Mouse (Mus musculus): ENCODE data around the gene Fuca1. TPM values are rescaled to one million over a fixed set of nuclear protein-coding genes. Genes with fewer than 3 reads are reported as not detected.

Gene Fuca1
- 10 to 100 TPM; 18.9 to 21.7 TPM for total RNA-seq (2021)
- long read RNA-seq, experiment 1, transcript Fuca1-201 (8 exons, 2,525 nt), result major isoform, 32 of 41 reads
- long read RNA-seq, experiment 1, partial matches to known transcripts, result 3 of 41 reads
- long read RNA-seq, experiment 1, other reads (novel, unspliced or antisense), result 6 of 41 reads
- long read RNA-seq, experiment 2, transcript Fuca1-201 (8 exons, 2,525 nt), result major isoform, 45 of 47 reads
- long read RNA-seq, experiment 2, partial matches to known transcripts, result 1 of 47 reads
- long read RNA-seq, experiment 2, other reads (novel, unspliced or antisense), result 1 of 47 reads

DNA sequence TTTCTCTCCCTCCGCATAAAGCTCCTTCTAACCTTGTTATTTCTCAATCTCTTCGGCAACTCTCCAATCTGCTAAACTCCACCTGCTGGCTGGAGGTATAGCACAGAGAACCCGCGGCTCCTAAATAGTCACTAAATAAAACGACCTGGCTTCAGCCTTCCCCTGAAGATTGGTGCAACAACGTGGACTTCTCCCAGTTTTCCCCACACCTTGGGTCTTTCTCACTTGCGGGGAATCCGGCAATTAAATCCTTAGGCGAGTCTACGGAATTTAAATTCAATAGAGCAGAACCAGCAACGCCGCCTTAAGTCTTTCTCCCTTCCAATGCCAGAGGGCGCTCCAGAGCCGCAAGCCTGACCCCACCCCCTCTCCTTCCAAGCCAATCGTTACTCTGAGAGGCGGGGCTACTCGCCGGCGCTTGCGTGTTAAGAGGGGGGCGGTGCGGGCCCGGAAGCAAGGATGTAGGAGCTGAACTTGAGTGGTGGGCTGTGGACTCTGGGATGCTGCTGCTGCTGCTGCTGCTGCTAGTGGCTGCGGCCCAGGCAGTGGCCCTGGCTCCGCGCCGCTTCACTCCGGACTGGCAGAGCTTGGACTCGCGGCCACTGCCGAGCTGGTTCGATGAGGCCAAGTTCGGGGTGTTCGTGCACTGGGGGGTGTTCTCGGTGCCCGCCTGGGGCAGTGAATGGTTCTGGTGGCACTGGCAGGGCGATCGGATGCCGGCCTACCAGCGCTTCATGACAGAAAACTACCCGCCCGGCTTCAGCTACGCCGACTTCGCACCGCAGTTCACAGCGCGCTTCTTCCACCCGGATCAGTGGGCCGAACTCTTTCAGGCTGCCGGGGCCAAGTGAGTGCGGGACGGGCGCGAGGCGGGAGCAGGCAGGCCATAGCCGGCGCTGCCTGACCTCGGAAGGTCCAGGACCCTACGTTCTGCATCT lies at the start of gene Fuca1:
Gene Fuca1, plus strand, starts transcription at position 432 of the 938 bp plus-strand sequence.
- DNase-seq, result peak; percentile 92

DNA sequence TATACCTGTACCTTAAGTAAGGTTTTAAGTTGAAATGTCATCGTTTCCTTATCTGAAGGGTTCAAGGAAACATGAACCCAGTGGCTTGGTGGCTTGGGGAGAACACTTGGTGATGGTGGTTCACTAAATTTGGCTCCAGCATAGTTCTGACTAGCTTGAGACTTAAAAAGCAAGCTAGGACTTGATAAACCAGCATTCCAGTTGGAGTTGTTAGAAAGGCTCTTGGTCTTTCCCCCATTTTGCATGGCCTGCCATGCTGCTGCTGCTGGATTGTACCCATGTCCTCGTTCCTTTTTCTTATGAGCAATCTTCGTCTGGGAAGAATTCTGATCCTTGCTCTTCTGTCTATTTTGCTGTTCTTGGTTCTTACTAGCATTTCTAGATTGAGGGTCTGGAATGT lies 48.5 kb upstream of the Fuca1 start:
- DNase-seq, result no peak

DNA sequence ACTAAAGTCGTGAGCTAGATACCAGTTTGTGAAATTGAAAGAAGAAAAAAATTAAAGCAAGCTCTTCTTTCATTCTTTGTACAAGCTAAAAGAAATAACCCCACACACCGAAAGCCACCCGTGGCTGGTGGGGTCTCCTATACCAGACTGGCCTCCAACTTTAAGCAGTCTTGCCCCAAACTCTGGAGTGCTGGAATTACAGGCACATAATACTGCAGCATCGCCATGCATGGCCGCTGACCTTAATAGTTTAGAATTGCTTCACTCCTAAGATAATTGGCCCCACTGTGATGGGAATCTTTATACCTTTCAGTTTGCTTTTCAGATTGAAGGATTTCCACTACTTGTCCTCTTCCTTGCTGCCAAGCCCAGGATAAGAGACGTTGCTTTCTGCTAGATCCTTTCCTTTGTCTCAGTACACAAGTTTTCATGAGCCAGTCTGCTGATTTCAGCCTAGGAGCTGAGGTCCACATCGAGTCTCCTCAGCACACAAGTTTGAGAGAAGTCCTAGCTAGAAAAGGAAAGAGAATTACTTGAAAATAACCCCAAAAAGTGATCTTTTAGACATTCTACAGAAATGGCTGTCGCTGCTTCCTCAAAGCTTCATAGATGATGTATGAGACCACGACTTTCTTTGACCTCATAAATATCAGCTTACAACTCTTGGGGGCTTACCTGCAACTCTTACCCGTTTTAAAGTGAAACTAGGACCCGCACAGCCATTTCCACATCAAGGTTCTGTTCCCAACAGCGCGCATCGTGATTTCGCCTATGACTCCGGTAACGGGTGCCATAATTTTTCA lies 47.7 kb upstream of the Fuca1 start:
- DNase-seq, result no peak

DNA sequence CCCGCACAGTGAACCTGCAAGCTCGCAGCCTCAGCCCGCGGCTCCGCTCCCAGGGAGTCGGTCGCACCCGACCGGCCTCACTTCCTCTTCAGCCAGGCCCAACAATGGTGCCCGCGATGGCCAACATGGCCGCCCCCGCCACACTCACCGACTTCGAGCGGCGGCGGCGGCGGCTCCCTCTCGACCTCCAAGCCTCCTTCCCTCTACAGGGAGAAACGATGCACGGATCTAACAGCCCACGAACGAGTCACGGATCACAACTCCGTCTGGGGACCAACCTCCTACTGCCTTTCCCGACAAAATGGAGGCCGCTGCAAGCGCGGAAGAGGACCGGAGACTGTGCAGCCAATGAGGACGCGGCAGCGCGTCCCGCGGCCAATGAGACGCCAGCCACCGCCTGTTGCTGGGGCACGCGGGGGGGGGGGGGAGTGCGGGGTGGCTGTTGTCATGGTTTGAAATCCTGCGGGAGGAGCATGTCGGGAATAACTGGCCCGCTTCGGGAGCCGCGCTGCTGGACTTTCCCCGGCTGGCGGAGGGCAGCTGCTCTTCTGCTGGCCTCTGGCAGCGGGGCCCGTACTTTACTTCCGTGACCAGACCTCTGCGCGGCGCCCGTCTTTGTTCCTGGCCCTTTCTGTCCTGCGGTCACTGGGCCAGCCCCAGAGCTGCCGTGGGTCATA lies 46.9 kb upstream of the Fuca1 start, which contains the start of gene Pnrc2:
Gene Pnrc2, minus strand, starts transcription at position 325 of the 677 bp plus-strand sequence.
- DNase-seq, result peak; percentile 95

DNA sequence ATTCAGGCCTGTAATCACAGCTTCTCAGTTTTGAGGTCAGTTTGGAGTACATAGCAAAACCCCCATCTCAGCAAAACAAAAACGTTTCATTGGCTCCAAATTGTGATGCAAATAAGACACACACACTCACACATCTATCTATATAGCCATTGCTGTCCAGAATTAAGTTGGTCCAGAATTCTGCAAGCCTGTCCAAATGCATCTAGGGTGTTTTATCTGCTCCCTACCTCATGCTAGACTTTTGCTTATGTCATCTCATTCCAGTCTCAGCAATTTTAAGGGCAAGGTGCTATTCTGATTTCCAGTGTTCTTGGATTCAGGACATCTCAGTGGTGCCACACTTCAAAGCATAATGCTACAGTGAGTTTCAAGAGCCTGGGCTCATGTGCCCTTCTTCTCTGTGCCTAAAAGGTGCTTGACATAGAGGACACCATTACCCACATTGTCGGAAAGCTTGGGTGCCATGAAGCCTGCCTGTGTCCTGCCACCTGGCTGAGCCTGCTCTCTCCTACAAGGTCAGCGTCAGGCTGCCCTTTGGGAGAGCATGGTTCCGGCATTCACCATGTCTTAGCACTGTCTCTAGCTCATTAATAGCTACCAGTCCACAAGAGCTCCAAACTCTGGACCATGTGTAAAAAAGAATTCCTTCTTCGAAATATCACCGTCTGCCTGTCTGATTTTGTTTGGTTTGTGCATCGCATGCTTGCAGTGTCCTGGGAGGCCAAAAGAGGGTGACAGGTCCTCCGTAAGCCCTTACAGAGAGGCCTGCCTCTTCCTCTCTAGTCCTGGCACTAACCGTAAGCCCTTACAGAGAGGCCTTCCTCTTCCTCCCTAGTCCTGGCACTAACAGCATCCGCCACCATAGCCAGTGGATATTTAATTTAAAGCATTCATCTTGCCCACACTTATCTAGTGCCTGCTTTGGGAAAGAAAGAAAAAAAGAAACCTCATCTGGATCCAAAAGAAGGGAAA lies 45.7 kb upstream of the Fuca1 start:
- peak; percentile 6 for DNase-seq

DNA sequence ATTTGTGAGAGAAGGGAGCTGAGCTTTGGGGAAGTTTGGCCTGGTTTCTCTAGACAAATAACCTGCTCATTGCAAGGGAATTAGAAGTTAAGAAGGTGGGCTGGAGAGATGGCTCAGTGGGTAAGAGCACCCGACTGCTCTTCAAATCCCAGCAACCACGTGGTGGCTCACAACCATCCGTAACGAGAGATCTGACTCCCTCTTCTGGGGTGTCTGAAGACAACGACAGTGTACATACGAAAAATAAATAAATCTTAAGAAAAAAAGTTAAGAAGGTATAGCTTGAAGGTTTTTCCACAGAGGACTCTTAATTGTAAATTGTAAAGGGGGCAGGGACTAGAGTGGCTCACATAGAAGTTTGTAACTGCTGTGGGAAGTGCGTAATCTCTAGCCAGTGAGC lies 45.0 kb upstream of the Fuca1 start:
- DNase-seq, result no peak

DNA sequence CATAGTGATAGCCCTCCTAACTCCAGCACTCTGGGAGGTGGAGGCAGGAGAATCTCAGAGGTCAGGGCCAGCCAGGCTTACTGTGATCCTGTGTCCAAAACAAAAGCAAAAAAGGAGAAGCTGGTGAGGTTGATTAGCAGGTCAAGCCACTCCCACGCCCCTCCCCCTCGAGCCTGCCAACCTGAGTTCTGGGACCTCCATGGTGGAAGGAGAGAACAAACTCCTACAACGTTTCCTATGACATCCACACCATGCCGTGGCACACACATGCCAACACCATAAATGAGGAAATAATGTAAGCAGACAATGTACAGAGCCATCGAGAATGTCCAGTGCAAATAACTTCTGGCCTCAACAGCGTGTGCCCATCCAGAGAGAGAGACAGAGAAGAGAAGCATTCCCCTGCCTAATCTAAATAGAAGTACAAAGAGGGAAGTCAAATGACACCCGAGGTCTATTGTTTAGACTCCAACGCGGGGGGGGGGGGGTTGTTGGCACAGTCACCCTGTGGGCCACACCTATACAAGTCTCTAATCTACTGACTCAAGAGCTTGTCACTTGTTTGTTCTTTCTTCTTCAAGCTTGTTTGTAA lies 44.4 kb upstream of the Fuca1 start:
- peak; percentile 38 for DNase-seq

DNA sequence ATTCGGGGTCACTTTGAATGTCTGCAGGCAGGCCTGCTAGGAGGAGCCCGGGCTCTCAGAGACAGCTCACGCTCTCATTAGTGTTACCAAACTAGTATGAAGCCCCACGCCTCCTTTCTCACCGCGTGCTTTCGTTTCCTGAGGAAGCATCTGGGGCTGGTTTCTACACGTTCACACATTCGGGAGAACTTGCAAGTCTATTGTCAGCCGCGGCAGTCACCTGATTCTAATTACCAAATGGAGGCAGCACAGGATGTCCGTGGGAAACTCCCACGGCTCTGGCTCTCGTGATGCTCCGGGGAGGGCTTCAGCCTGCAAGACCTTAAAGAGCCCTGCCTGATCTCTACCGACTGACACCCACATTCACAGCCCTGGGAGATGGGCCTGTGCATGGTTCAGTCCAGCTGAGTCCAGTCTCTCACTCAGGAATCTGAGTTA lies 43.9 kb upstream of the Fuca1 start:
- DNase-seq, result peak; percentile 78

DNA sequence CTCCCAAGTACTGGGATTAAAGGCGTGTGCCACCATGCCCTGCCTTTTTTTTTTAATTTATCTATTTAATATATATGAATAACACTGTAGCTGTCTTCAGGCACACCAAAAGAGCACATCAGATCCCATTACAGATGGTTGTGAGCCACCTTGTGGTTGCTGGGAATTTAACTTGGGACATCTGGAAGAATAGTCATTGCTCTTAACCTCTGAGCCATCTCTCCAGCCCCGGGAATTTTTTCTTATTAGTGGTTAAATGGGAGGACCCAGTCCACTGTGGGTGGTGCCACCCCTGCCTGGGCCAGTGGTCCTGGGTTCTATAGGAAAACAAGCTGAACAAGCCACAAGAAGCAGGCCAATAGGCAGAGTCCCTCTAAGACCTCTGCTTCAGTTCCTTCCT lies 42.8 kb upstream of the Fuca1 start:
- peak; percentile 12 for DNase-seq

DNA sequence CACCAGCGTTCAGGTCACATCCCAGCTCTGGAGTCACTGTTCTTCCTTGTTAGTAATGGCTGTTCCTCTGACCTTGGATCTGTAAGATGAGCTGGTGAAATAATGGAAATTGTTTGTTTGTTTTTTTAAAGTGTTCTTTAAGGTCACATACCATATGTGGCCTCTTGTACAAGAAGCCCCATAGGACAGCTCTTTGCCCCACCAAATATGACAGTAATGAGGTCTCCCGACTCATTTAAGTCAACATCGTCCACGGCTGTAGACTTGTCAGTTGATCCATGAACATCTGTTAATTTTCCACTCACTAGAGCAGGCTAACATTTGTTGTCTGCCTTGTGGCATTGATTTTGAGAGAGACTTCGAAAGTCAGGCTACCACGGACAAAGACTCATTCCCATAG lies 41.5 kb upstream of the Fuca1 start:
- DNase-seq, result peak; percentile 1

DNA sequence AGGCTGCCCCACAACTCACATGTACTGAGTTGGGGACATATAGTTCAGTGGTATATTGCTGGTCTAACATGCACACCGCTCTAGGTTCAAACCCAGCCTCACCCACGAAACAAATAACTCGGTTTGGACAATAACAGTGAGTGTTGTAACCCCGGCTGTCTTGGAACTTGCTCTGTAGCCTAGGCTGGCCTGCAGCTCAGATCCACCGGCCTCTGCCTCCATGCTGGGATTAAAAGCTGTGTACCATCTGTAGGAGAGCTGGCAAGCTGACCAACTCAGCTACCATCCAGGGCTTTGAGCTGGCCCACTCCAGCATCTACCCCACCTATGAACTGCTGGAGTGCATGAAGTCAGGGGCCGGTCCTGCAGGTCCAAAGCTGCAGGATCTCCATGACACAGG lies 40.5 kb upstream of the Fuca1 start:
- peak; percentile 3 for DNase-seq

DNA sequence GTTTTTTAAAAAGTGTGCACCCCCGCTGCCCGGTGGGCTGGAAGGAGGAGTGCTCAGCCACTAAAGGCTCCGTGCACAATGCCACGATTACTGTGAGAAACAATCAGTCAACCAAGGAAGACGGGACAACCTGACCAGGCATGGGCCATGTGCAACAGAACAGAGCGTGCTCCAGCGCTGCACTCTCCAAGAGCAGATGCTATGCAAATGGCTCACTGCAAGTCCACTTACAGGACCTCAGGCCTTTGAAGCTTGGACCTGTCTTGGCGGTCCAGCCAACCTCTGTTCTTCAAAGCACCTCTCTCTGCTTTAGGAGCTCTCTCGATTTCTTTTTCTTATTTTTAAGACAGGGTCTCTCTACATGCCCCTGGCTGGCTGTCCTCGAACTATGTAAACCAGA lies 40.0 kb upstream of the Fuca1 start:
- no peak for DNase-seq

DNA sequence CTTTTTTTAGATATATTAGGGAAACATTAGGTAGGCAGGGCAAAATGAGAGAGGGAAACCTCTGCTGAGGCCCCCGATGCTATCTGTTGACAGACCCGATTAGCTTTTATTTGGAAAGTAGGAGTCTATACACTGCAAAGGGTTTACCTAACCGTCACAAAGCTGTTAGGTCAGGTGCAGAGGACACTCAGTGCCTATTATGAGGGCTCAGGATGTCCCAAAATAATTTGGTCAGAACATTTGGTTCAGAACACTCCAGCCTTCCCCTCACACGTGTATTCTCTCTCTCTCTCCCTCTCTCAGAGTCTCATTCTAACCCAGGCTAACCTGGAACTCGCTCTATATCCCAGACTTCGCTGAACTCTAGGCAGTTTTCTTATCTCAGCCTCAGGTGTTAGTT lies 38.5 kb upstream of the Fuca1 start:
- DNase-seq, result no peak

DNA sequence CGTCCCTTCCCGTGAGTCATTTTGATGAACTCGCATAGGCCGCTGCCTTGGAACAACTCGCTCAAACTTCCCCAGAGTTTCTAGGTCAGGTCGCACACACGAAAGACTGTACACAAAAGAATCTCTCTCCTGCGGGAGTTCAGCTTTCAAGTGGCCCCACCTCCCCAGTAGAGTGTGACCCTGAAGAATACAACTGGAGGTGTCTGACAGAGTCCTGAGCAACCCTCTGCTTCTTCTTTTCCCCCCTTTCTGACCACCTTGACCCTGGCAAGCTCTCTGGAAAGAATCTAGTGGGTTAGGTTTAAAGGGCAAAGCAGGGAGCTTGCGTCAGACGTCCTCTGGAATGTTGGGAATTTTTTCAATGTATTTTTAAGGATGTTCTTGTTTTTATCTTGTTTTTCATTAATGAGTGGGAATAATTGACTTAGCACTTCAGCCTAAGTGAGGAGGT lies 37.1 kb upstream of the Fuca1 start:
- DNase-seq, result no peak

DNA sequence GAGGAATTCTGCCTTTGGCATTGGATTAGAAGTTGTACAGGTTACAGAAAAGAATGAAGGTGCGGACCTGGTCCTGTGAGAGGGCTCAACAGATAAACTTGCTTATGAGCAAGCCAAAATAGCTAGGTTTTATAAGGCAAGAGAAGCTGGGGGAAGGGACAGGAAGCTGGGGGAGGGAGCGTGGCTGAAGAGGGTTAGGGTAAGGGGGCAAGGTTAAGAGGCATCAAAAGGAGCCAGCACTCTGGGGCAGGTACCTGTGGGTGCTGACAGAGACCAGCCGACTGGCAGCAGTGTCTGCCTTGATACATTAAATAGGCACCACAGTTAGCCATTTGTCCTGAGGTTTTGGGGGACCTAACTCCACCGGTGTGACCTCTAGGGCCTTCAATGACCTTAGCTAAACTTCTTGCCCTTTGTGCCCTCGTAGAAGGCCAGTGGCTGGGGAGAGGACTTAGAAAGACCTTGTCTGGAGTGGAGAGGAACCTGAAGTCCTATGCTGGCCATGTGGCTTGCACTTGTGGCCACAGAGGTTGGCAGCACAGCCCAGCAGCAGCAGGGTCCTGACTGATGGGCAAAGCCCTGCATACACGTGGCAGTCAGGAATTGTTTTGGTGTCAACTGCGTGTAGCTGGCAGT lies 36.5 kb upstream of the Fuca1 start:
- no peak for DNase-seq

DNA sequence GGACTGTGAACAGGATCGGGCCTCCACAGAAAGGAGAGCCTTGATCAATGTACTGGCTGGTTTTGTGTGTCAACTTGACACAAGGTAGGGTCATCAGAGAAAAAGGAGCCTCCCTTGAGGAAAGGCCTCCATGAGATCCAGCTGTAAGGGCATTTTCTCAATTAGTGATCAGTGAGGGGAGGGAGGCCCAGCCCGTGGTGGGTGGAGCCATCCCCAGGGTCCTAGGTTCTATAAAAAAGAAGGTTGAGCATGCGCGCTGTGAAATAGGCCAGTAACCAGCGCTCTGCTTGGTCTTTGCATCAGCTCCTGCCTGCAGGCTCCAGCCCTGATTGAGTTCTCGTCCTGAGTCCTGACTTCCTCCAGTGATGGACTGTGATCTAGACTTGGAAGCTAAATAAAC lies 36.0 kb upstream of the Fuca1 start:
- DNase-seq, result no peak

DNA sequence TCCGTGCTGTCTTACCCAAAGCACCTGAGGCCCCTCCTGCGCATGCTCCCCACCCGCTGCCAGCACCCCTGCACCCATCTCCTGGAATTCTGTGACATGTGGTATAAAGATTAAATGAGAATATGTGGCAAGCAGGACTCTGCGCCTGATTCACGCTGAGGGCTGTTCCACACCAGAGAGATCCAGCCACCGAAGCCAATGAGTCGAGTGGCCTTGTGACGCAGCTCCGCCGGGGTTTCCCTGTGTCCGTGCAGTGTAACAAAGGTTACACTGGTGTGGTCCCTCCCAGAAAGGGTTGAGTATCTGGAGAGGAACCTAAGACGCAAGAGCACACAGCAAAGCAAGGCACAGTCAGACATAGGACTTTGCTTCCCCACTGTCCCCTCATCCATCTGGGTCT lies 34.9 kb upstream of the Fuca1 start:
- no peak for DNase-seq

DNA sequence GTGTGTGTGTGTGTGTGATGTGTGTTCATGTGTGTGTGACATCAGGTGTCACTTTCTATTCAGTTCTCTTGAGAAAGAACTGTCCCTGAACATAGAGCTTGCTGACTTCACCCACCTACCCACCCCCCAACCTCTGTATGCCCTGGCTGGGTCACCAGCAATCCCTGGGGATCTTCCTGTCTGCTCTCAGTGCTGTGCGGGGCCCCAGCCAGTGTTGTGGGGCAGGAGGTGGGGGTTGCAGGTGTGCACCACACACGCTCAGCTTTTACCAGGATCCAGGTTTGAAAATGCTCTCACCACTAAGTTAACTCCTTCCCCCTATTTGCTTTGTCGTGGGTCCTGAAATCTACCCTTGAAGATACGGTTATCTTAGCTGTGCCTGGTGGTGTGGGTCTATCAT lies 34.4 kb upstream of the Fuca1 start:
- DNase-seq, result no peak

DNA sequence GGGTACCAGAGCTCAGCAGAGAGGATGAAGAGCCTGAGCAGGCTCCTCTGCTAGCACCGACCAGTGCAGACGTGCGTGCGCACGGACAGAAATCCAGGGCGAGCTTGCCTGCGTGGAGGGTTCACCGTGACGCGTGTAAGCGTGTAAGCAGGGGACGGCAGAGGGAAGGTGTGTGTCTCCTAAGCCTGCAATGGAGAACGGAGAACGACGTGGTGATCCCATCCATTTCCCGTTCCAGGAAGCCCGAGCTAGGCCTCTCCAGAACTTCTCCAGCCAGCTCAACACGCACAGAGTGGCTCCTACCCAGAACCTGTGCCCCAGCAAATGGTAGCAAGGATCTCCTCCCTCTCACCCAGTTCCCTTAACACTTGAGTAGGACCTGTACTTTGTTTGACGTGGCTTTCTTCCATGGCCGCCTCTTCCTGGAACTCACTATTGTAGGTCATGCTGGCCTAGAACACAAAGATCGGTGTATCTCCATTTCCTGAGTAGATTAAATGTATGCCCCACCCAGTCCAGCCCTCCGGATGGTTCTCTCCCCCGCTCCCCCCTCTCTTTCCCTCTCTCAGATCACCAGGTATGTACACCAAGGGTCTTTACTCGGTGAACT lies 32.0 kb upstream of the Fuca1 start:
- no peak for DNase-seq
